Mouse (Mus musculus) liver, embryonic 16.5 days (tissue): ENCODE measurements around the gene Snrnp25. TPM values are rescaled to one million over a fixed set of nuclear protein-coding genes. Genes with fewer than 3 reads are reported as not detected.
A peak's percentile ranks its signal among the peaks of the same experiment; 100 is the strongest.

ENCODE experiments used
- ATAC-seq: fragments of 200-750 bp; cut with Nextera tagmentation; 2 replicates; pipeline ENCODE4 v1.8.0; 2017; ENCODE audit warnings: low read depth, mild to moderate bottlenecking, moderate number of reproducible peaks, moderate library complexity
- H3K27ac ChIP-seq: fragments of 300-500 bp; sonication (generic); 2 replicates; pipeline ENCODE4 v1.5.1; 2014; ENCODE audit warnings: mild to moderate bottlenecking, low read length
- H3K27me3 ChIP-seq: fragments of 300-500 bp; sonication (generic); 2 replicates; pipeline ENCODE4 v1.6.1; 2014; ENCODE audit warnings: low read depth, low read length, mixed read lengths; ENCODE audit not compliant: control insufficient read depth, insufficient read depth
- H3K36me3 ChIP-seq: fragments of 300-500 bp; sonication (generic); 2 replicates; pipeline ENCODE4 v1.6.1; 2014; ENCODE audit warnings: mild to moderate bottlenecking; ENCODE audit not compliant: control insufficient read depth, insufficient read depth
- H3K4me1 ChIP-seq: fragments of 300-500 bp; sonication (generic); 2 replicates; pipeline ENCODE4 v1.6.1; 2014; ENCODE audit warnings: low read depth, low read length, mixed read lengths; ENCODE audit not compliant: control insufficient read depth
- H3K4me2 ChIP-seq: fragments of 300-500 bp; sonication (generic); 2 replicates; pipeline ENCODE4 v1.6.1; 2014; ENCODE audit warnings: low read depth, low read length, mixed read lengths
- H3K4me3 ChIP-seq: fragments of 300-500 bp; sonication (generic); 2 replicates; pipeline ENCODE4 v1.5.1; 2014; ENCODE audit warnings: low read depth, mild to moderate bottlenecking, low read length
- H3K9ac ChIP-seq: fragments of 300-500 bp; sonication (generic); 2 replicates; pipeline ENCODE4 v1.6.1; 2014; ENCODE audit warnings: low read depth, low read length
- H3K9me3 ChIP-seq: fragments of 300-500 bp; sonication (generic); replicated peaks from 2 replicates; pipeline ENCODE4 v1.6.1; 2016; ENCODE audit warnings: low read length; ENCODE audit not compliant: control insufficient read depth
- WGBS: fragments of 180-500 bp; shearing (Covaris S2); extraction: QIAGEN DNeasy Blood & Tissue Kit; methylation state at CpG from one replicate; pipeline ENCODE4 v1.1.7; 2014; ENCODE audit not compliant: insufficient replicate concordance; 5-methylcytosine and 5-hydroxymethylcytosine counted together
- polyA plus RNA-seq: library from polyadenylated mRNA; unstranded; fragments of >200 nt; fragmentation: Nextera tagmentation; extraction: Ambion mirVana; gene quantifications from 2 replicates; pipeline ENCODE4 v1.2.1, GENCODE M21; 2015

The Snrnp25 gene
- 58.1 and 63.4 TPM in 2 replicates for polyA plus RNA-seq

DNA sequence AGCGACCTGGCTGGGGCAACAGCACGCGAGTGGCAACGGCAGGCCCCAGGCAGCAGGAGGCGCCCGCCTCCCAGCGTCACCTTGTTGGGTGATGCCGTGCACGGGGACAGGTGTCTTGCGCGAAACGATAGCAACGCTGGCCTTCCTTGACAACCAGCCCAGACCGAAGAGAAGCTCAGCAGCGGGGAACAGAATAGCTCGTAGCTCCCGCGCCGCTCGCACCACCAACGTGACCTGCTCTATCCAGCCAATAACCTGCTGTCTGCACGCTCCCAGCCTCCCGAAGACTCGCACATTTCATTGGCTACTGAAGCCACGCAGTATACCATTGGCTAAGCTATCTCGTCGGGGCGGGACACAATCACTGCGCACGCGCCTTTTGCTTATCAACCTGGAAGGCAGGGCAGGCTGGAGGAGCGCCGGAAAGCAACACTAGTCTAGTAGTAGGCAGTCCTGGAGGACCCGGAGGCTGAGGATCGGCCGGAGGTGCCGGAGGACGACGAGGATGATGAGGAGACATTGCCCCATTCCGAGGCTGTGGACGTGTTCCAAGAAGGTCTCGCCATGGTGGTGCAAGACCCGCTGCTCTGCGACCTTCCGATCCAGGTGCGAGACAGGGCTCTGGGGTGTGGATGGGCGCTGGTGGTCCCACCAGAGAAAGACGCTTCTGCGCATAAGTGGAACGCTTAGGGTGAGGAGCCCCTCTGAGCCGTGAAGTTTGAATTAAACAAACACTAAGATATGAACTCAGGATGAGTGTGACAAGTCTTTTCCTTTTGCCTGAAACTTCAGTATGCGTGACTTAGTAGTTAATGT is at the start of gene Snrnp25:
Gene Snrnp25, plus strand, starts transcription at position 358 of the 816 bp plus-strand sequence.
- ATAC-seq = peak; percentile 100
- H3K27ac ChIP-seq = peak within 1 kb of the TSS; percentile 81
- WGBS = under 1% methylated on average over 52 of the region's 52 CpGs

GRCm38 (mm10) chr11:32156854-32157630 is 48.2 kb upstream of the Snrnp25 start:
- H3K4me2 ChIP-seq = no peak overlapping the region
- WGBS = 31% methylated on average over 7 of the region's 7 CpGs

More for the DNA sequence above, at the start of gene Snrnp25:
- Histone ChIP-seq H3K27me3 (no peaks in the 10 kb centered on the region), H3K4me3 (peak within 1 kb of the TSS; percentile 79), H3K4me2 (peak within 1 kb of the TSS; percentile 87), H3K4me1 (peaks cover 19% of the 10 kb centered on the region), H3K9ac (peak within 1 kb of the TSS; percentile 84), H3K36me3 (peaks cover 17% of the 10 kb centered on the region), H3K9me3 (no peaks in the 10 kb centered on the region)

GRCm38 (mm10) chr11:32157791-32158594 is 47.2 kb upstream of the Snrnp25 start:
- Histone ChIP-seq H3K9ac (no peak overlapping the region), H3K27me3 (peaks cover 10% of the 10 kb centered on the region), H3K4me3 (no peak overlapping the region), H3K4me1 (no peaks in the 10 kb centered on the region), H3K9me3 (no peaks in the 10 kb centered on the region), H3K36me3 (no peaks in the 10 kb centered on the region), H3K4me2 (no peak overlapping the region), H3K27ac (no peak overlapping the region)
- ATAC-seq = no peak
- WGBS = 63% methylated on average over 18 of the region's 18 CpGs

More at GRCm38 (mm10) chr11:32156854-32157630, 48.2 kb upstream of the Snrnp25 start:
- no peaks in the 10 kb centered on the region for H3K4me1 ChIP-seq
- no peak overlapping the region for H3K9ac ChIP-seq
- peaks cover 9% of the 10 kb centered on the region for H3K27me3 ChIP-seq
- no peaks in the 10 kb centered on the region for H3K36me3 ChIP-seq
- H3K9me3 ChIP-seq = no peaks in the 10 kb centered on the region
- H3K4me3 ChIP-seq = no peak overlapping the region
- no peak for ATAC-seq
- no peak overlapping the region for H3K27ac ChIP-seq

DNA sequence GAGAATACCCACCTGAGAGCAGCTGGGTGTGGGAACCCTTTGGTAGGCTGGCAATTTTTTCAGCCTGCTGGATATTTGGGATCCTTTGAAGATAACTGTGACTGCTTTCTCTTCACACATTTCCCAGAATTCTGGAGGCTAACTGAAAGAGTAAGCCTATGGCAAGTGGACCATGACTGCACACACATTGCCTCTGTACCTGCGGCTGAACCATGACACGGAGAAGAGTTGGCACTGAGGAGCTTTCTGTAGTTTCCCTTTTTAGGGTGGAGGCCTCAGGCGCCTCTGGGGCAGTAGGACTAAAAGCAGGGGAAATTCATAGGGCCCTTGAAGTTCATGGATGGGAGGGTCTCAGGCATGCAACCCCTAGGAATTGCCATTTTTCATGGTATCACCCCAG is 46.0 kb upstream of the Snrnp25 start:
- H3K4me1 ChIP-seq = no peaks in the 10 kb centered on the region
- H3K4me3 ChIP-seq = no peak overlapping the region
- no peaks in the 10 kb centered on the region for H3K9me3 ChIP-seq
- no peak overlapping the region for H3K9ac ChIP-seq
- 58% methylated on average over 3 of the region's 3 CpGs for WGBS
- H3K27ac ChIP-seq = no peak overlapping the region
- H3K27me3 ChIP-seq = peaks cover 10% of the 10 kb centered on the region
- H3K4me2 ChIP-seq = no peak overlapping the region
- H3K36me3 ChIP-seq = no peaks in the 10 kb centered on the region
- no peak for ATAC-seq

DNA sequence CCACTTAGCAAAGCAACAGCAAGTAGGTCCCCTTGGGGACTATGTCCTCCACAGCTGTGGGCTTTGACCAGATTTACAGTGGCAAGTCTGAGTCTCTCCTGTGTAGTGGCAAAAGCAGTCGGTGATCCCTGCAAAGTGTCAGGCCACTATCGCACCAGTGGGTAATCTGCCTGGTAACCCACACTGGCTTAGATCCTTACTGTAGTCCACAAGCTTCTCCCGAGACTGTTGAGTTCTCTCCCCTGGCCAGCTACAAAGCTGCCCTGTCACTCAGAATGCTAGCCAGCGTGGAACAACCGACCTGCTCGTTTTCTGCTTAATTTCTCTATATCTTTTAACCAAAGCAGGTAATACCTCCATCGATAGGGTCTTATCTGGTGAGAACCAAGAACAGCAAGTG is 44.9 kb upstream of the Snrnp25 start:
- H3K4me3 ChIP-seq = no peak overlapping the region
- no peak overlapping the region for H3K27ac ChIP-seq
- H3K27me3 ChIP-seq = peaks cover 10% of the 10 kb centered on the region

GRCm38 (mm10) chr11:32161500-32161899 is 43.7 kb upstream of the Snrnp25 start:
- Histone ChIP-seq H3K27ac (no peak overlapping the region), H3K9me3 (no peaks in the 10 kb centered on the region), H3K4me3 (no peak overlapping the region), H3K4me2 (no peak overlapping the region), H3K9ac (no peak overlapping the region), H3K4me1 (no peaks in the 10 kb centered on the region), H3K27me3 (peaks cover 10% of the 10 kb centered on the region), H3K36me3 (no peaks in the 10 kb centered on the region)
- no peak for ATAC-seq
- 10% methylated on average over 9 of the region's 9 CpGs for WGBS

More for the DNA sequence above, 44.9 kb upstream of the Snrnp25 start:
- H3K4me2 ChIP-seq = no peak overlapping the region
- H3K9ac ChIP-seq = no peak overlapping the region
- ATAC-seq = no peak
- no peaks in the 10 kb centered on the region for H3K9me3 ChIP-seq
- no peaks in the 10 kb centered on the region for H3K36me3 ChIP-seq
- 54% methylated on average over 7 of the region's 7 CpGs for WGBS
- no peaks in the 10 kb centered on the region for H3K4me1 ChIP-seq

DNA sequence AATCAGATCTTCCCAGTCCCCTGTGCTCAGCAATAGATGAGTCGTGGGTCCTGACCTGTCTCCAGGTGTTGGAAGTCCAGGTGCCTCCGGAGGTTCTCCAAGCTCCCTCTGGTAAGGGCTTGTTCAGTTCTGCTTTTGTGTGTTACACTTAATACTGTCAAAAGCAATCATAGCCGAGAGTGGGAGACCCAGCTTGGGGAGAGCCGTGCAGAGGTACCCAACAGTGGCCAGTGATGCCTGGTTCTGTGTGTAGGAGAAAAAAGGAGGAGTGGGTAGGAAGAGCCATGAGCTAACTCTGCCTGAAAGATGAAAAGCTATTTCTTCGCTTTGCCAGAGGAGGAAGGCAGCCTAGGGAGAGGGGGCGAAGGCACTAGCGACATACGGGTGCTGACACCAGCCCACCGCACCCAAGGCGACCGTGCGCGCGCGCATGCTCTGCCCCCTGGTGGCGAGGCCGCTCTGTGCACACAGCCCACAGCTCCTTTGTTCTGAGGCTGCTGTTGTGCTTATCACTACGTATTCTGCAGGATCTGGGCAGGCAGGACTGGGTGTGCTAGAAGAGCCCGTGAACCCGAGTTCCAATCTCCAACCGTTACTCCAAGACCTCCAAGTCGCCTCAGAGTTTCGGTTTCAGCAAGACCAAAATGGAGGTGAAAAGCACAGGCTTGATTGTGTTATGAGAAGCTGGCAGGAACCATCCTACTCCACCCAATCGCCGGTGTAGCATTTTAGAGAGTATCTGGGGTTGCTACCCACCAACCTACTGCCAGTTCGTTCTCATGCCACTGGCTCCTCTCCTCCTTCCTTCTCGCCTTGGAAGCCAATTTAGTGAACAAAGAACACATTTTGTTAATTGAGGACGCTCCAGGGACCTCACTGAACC is 43.1 kb upstream of the Snrnp25 start:
- WGBS = 11% methylated on average over 28 of the region's 28 CpGs
- no peaks in the 10 kb centered on the region for H3K4me1 ChIP-seq
- H3K4me3 ChIP-seq = no peak overlapping the region
- peaks cover 10% of the 10 kb centered on the region for H3K27me3 ChIP-seq
- H3K36me3 ChIP-seq = no peaks in the 10 kb centered on the region
- no peak overlapping the region for H3K27ac ChIP-seq
- H3K9me3 ChIP-seq = no peaks in the 10 kb centered on the region
- H3K9ac ChIP-seq = no peak overlapping the region
- H3K4me2 ChIP-seq = no peak overlapping the region
- ATAC-seq = no peak

- WGBS = 53% methylated on average over 4 of the region's 4 CpGs
- Histone ChIP-seq H3K4me2 (no peak overlapping the region), H3K4me3 (no peak overlapping the region), H3K27me3 (peaks cover 5% of the 10 kb centered on the region), H3K9ac (no peak overlapping the region), H3K27ac (no peak overlapping the region), H3K36me3 (no peaks in the 10 kb centered on the region), H3K9me3 (no peaks in the 10 kb centered on the region), H3K4me1 (no peaks in the 10 kb centered on the region)
- ATAC-seq = no peak
These were observed 38.5 kb upstream of the Snrnp25 start for GRCm38 (mm10) chr11:32166683-32167082.
